Mouse (Mus musculus) stomach, postnatal 0 days (tissue): ENCODE measurements around the gene Bricd5. TPM values are rescaled to one million over a fixed set of nuclear protein-coding genes. Genes with fewer than 3 reads are reported as not detected.

ENCODE experiments used
- ATAC-seq: fragments of 200-750 bp; cut with Nextera tagmentation; 2 replicates; pipeline ENCODE4 v1.8.0; 2017; ENCODE audit not compliant: low FRiP score, low TSS enrichment
- DNase-seq: peaks from one replicate; pipeline ENCODE4 v3.0.0-alpha.2; 2016; ENCODE audit warnings: low spot score
- H3K27ac ChIP-seq: fragments of 300-500 bp; sonication (generic); replicated peaks from 2 replicates; pipeline ENCODE4 v1.5.1; 2014; ENCODE audit warnings: mild to moderate bottlenecking, control low read depth
- H3K27me3 ChIP-seq: fragments of 300-500 bp; sonication (generic); 2 replicates; pipeline ENCODE4 v1.6.1; 2014; ENCODE audit warnings: low read length; ENCODE audit not compliant: control insufficient read depth, insufficient read depth
- H3K36me3 ChIP-seq: fragments of 300-500 bp; sonication (generic); 2 replicates; pipeline ENCODE4 v1.6.1; 2014; ENCODE audit warnings: low read length, mixed read lengths; ENCODE audit not compliant: control insufficient read depth, insufficient read depth
- H3K4me1 ChIP-seq: fragments of 300-500 bp; sonication (generic); replicated peaks from 2 replicates; pipeline ENCODE4 v1.6.1; 2014; ENCODE audit warnings: antibody characterized with exemption; ENCODE audit not compliant: control insufficient read depth, insufficient read depth
- H3K4me2 ChIP-seq: fragments of 300-500 bp; sonication (generic); replicated peaks from 2 replicates; pipeline ENCODE4 v1.6.1; 2014; ENCODE audit warnings: low read depth, mild to moderate bottlenecking, control low read depth, moderate library complexity
- H3K4me3 ChIP-seq: fragments of 300-500 bp; sonication (generic); 2 replicates; pipeline ENCODE4 v1.5.1; 2014; ENCODE audit warnings: low read depth, low read length, control low read depth
- H3K9ac ChIP-seq: fragments of 300-500 bp; sonication (generic); 2 replicates; pipeline ENCODE4 v1.6.1; 2014; ENCODE audit warnings: mild to moderate bottlenecking, low read length, control low read depth, mixed read lengths
- H3K9me3 ChIP-seq: fragments of 300-500 bp; sonication (generic); 2 replicates; pipeline ENCODE4 v1.6.1; 2016; ENCODE audit warnings: low read length; ENCODE audit not compliant: control insufficient read depth
- CTCF ChIP-seq: IDR thresholded peaks from 2 replicates; pipeline ENCODE4 v1.5.1; 2016; ENCODE audit warnings: antibody characterized with exemption, low read depth, mild to moderate bottlenecking, moderate library complexity
- EP300 ChIP-seq: optimal IDR thresholded peaks from 2 replicates; pipeline ENCODE3; 2016; ENCODE audit warnings: antibody characterized with exemption
- WGBS: fragments of 180-500 bp; shearing (Covaris S2); extraction: QIAGEN DNeasy Blood & Tissue Kit; methylation state at CpG from one replicate; pipeline ENCODE4 v1.1.7; 2014; 5-methylcytosine and 5-hydroxymethylcytosine counted together
- polyA plus RNA-seq: library from polyadenylated mRNA; unstranded; fragments of >200 nt; fragmentation: Nextera tagmentation; extraction: Ambion mirVana; gene quantifications from 2 replicates; pipeline ENCODE4 v1.2.1, GENCODE M21; 2015

Bricd5 gene
- polyA plus RNA-seq, 1 experiment from 2014 or later, result not detected

DNA sequence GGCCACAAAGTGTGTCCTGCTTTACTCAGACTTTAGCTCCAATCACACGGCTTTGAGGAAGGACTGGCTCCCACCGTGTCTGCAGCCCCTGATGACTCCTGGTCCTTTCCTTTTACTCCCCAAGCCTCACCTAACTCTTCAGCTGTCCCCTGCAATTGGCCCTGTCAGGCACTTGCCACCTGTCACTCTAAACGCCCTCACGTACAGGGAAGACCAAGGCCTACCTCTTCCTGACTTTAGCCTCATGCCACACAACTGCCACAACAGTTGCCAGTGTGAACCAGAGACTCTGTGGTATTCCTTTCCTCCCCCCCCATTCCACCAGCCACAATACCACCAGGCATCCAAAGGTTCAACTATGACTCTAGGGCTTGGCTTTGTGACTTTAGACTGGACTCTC lies 46.8 kb downstream of the Bricd5 start:
- Histone ChIP-seq H3K27ac (no peak overlapping the region), H3K4me1 (0 out of 2 replicates have a peak, but pooled peaks cover under 1% of the 10 kb centered on the region), H3K9me3 (no peaks in the 10 kb centered on the region), H3K4me2 (no peak overlapping the region), H3K36me3 (peaks cover 13% of the 10 kb centered on the region), H3K4me3 (no peak overlapping the region), H3K27me3 (no peaks in the 10 kb centered on the region), H3K9ac (no peak overlapping the region)
- 87% methylated on average over 4 of the region's 4 CpGs for WGBS
- DNase-seq, result no peak
- TF ChIP-seq EP300 (no peak), CTCF (no peak)
- ATAC-seq, result no peak

DNA sequence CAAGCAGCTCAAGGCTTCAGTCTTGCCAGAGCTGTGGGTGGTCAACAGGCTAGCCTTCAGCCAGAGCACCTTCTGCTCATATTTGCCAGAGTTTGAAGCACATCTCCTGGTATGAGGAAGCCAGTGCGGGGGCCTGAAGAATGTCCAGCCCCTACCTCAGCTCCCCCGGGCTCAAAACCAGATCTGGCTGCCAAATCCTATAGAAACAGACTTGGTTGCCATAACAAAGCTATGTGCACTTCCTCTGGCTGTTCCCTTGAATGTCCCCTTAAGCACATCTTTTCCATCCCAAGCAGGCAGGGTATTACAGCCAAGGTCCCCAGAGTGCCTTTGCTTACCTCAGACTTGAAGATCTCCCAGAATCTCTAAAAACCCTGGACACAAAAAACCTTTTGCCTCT lies 51.0 kb downstream of the Bricd5 start:
- no peaks in the 10 kb centered on the region for H3K27me3 ChIP-seq
- H3K4me1 ChIP-seq, result peaks cover 8% of the 10 kb centered on the region
- H3K9me3 ChIP-seq, result no peaks in the 10 kb centered on the region
- no peak overlapping the region for H3K4me2 ChIP-seq
- no peak for TF ChIP-seq EP300
- no peak for TF ChIP-seq CTCF
- 57% methylated on average over 2 of the region's 2 CpGs for WGBS
- ATAC-seq (no peak), DNase-seq (no peak)
- peak overlapping the region; percentile 35; the same call in 1 of the 2 replicates for H3K27ac ChIP-seq
- no peak overlapping the region for H3K4me3 ChIP-seq
- peak overlapping the region; percentile 41; the same call in 1 of the 2 replicates for H3K9ac ChIP-seq
- no peaks in the 10 kb centered on the region; the same call in 1 of the 2 replicates for H3K36me3 ChIP-seq

Other genes with a start within 250 kb of the Bricd5 start
- 8.7 and 11.8 TPM in 2 replicates for gene Ccnf, start 222.4 kb upstream of the Bricd5 start, polyA plus RNA-seq
- gene Abca17, start 122.8 kb upstream of the Bricd5 start, polyA plus RNA-seq, result 0.15 TPM in 1 of 2 replicates, not detected in the other
- 9.2 and 10.9 TPM in 2 replicates for gene Abca3, start 121.9 kb upstream of the Bricd5 start, polyA plus RNA-seq
- gene Rnps1, start 59.3 kb upstream of the Bricd5 start, polyA plus RNA-seq, result 106 and 113 TPM in 2 replicates
- 250 and 263 TPM in 2 replicates for gene Eci1, start 47.2 kb upstream of the Bricd5 start, polyA plus RNA-seq
- 88.0 and 98.5 TPM in 2 replicates for gene Dnase1l2, start 30.8 kb upstream of the Bricd5 start, polyA plus RNA-seq
- 12.0 and 12.5 TPM in 2 replicates for gene E4f1, start 3.6 kb upstream of the Bricd5 start, polyA plus RNA-seq
- gene Pgp, start 3.5 kb upstream of the Bricd5 start, polyA plus RNA-seq, result 45.4 and 48.9 TPM in 2 replicates
- 12.4 and 13.4 TPM in 2 replicates for gene Mlst8, start 5.2 kb downstream of the Bricd5 start, polyA plus RNA-seq
- 0.84 and 1.3 TPM in 2 replicates for gene Caskin1, start 14.7 kb downstream of the Bricd5 start, polyA plus RNA-seq
- 41.8 and 42.6 TPM in 2 replicates for gene Traf7, start 54.1 kb downstream of the Bricd5 start, polyA plus RNA-seq
- 0.82 and 0.85 TPM in 2 replicates for gene Rab26, start 60.3 kb downstream of the Bricd5 start, polyA plus RNA-seq
- gene Pkd1, start 76.0 kb downstream of the Bricd5 start, polyA plus RNA-seq, result 10.9 and 12.3 TPM in 2 replicates
- gene Tsc2, start 158.7 kb downstream of the Bricd5 start, polyA plus RNA-seq, result 36.2 and 37.0 TPM in 2 replicates
- 8.0 and 8.4 TPM in 2 replicates for gene Nthl1, start 158.8 kb downstream of the Bricd5 start, polyA plus RNA-seq
- 37.9 and 38.0 TPM in 2 replicates for gene Slc9a3r2, start 176.4 kb downstream of the Bricd5 start, polyA plus RNA-seq
- gene Npw, start 184.6 kb downstream of the Bricd5 start, polyA plus RNA-seq, result 1.2 and 1.8 TPM in 2 replicates
- gene Zfp598, start 195.8 kb downstream of the Bricd5 start, polyA plus RNA-seq, result 9.7 and 12.4 TPM in 2 replicates
- 5.0 and 5.9 TPM in 2 replicates for gene Syngr3, start 216.1 kb downstream of the Bricd5 start, polyA plus RNA-seq
- 27.2 and 27.7 TPM in 2 replicates for gene Gfer, start 222.3 kb downstream of the Bricd5 start, polyA plus RNA-seq
- gene Noxo1, start 222.3 kb downstream of the Bricd5 start, polyA plus RNA-seq, result 3.3 and 3.7 TPM in 2 replicates
- 33.7 and 36.3 TPM in 2 replicates for gene Tbl3, start 233.8 kb downstream of the Bricd5 start, polyA plus RNA-seq
- gene Rnf151, start 244.2 kb downstream of the Bricd5 start, polyA plus RNA-seq, result 0.10 TPM in 1 of 2 replicates, not detected in the other
- gene Rps2, start 244.2 kb downstream of the Bricd5 start, polyA plus RNA-seq, result 1,081 and 1,135 TPM in 2 replicates